Mouse (Mus musculus) gastrocnemius, adult 2 months (tissue): ENCODE measurements around the gene Lrp6. TPM values are rescaled to one million over a fixed set of nuclear protein-coding genes. Genes with fewer than 3 reads are reported as not detected.
A peak's percentile ranks its signal among the peaks of the same experiment; 100 is the strongest.

ENCODE experiments used
- DNase-seq: peaks from one replicate; pipeline ENCODE4 v3.0.0; 2022
- H3K27ac ChIP-seq: fragments of 200-600 bp; 2 replicates; pipeline ENCODE4 v1.8.1; 2022; ENCODE audit warnings: mild to moderate bottlenecking
- H3K4me3 ChIP-seq: fragments of 200-600 bp; 2 replicates; pipeline ENCODE4 v1.8.1; 2022; ENCODE audit warnings: mild to moderate bottlenecking, moderate library complexity
- CTCF ChIP-seq: fragments of 200-600 bp; IDR thresholded peaks from 2 replicates; pipeline ENCODE4 v1.8.1; 2022; ENCODE audit warnings: antibody characterized with exemption, mild to moderate bottlenecking, moderate library complexity
- intact Hi-C: fragments of 180-260 bp; cut with DNase I; formaldehyde crosslinking; loops from one replicate; pipeline ENCODE4 v1.15.1; 2025
- total RNA-seq, 2 experiments: library from RNA; stranded (reverse); gene quantifications; 2 replicates each; pipeline ENCODE4 v1.2.3; 2021

Lrp6 gene
- total RNA-seq, 2 experiments from 2014 or later = 45.0 to 46.7 TPM

GRCm38 (mm10) chr6:134413706-134414531 is 152.8 kb downstream of the Lrp6 start:
- H3K4me3 ChIP-seq = no peak overlapping the region; the same call in 1 of the 2 replicates

GRCm38 (mm10) chr6:134407226-134407625 is 159.5 kb downstream of the Lrp6 start:
- DNase-seq = no peak
- H3K27ac ChIP-seq = no peak overlapping the region
- H3K4me3 ChIP-seq = no peak overlapping the region
- TF ChIP-seq CTCF = no peak
- intact Hi-C loops = no loop called here

More at GRCm38 (mm10) chr6:134413706-134414531, 152.8 kb downstream of the Lrp6 start:
- H3K27ac ChIP-seq = no peak overlapping the region
- intact Hi-C loops = no loop called here
- no peak for DNase-seq
- TF ChIP-seq CTCF = no peak

- DNase-seq = no peak
- H3K27ac ChIP-seq = no peak overlapping the region
- intact Hi-C loops = no loop called here
- H3K4me3 ChIP-seq = no peak overlapping the region
- TF ChIP-seq CTCF = no peak
Observed at GRCm38 (mm10) chr6:134403684-134404070, 163.1 kb downstream of the Lrp6 start.

GRCm38 (mm10) chr6:134402914-134403683 is 163.7 kb downstream of the Lrp6 start:
- TF ChIP-seq CTCF = peak; percentile 79
- DNase-seq = peak; percentile 64
- H3K27ac ChIP-seq = no peak overlapping the region
- no peak overlapping the region for H3K4me3 ChIP-seq
- intact Hi-C loops = no loop called here

Other genes with a start within 250 kb of the Lrp6 start
- gene Bcl2l14, start 170.6 kb downstream of the Lrp6 start, total RNA-seq = not detected
- 1 to 10 TPM in 1 of 2 experiments, under 1 TPM in 1; 0.98 to 1.1 TPM for gene Mansc1, start 65.5 kb upstream of the Lrp6 start, total RNA-seq
- gene Borcs5, start 72.5 kb upstream of the Lrp6 start, total RNA-seq = 10 to 100 TPM; 15.1 to 17.1 TPM
- 10 to 100 TPM; 11.4 to 19.4 TPM for gene Dusp16, start 225.7 kb upstream of the Lrp6 start, total RNA-seq